Comparison of ENCODE assay signal across 8 mouse cellular contexts in the genomic region with DNA sequence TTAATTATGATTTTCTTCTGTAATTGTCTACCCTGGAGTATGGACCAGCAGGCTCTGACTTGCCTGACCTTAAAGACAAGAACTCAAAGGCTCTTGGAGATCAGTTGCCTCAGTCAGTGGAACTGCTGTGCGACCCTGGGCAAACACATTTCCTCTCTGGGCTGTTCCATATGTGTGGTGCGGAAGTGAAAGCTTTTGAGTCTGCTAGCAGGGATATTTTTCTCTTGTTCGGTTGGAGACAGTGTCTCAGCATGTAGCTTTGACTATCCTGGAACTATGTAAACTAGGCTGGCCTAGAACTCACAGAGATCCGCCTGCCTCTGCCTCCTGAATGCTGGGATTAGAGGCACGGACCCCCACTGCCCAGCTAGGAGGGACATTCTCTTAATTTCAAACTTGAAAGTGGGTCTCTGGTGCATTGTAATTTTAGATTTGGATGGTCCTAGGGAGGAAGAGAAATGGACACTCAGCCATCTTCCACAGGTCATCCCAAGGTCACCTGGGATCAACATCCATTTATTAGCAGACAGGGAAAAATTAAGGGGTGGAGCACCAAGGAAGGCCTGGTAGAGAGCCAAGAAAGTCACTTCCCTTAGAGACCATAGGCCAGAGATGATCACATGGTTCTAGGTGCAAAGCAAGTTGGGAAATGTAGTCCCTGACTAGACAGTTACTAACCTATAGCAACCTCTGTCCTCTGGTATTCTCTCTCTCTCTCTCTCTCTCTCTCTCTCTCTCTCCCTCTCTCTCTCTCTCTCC.
DNase-seq lines count a peak whose midpoint lies in the region; ATAC-seq lines count a peak whose summit lies in the region.

No protein-coding gene starts in this region.

- no peak overlapping the region for H3K4me3 ChIP-seq in limb, embryonic 11.5 days (ENCODE audit: low read depth, low read length)
- no peak overlapping the region for H3K4me3 ChIP-seq in neural tube, embryonic 14.5 days (ENCODE audit: low read depth, low read length)

- H3K9me3 ChIP-seq in limb, embryonic 11.5 days (ENCODE audit: control insufficient read depth, low read length): no peaks in the 10 kb centered on the region
- H3K9me3 ChIP-seq in neural tube, embryonic 14.5 days (ENCODE audit: control insufficient read depth, low read length): no peaks in the 10 kb centered on the region

- no peak overlapping the region for H3K4me2 ChIP-seq in limb, embryonic 11.5 days (ENCODE audit: low read depth, severe bottlenecking)
- no peak overlapping the region for H3K4me2 ChIP-seq in neural tube, embryonic 14.5 days (ENCODE audit: low read depth, low read length)

- H3K27ac ChIP-seq in limb, embryonic 11.5 days (replicated peaks; ENCODE audit: low read depth, low read length): no peak overlapping the region
- no peak overlapping the region for H3K27ac ChIP-seq in neural tube, embryonic 14.5 days (ENCODE audit: low read depth, low read length)

- no peaks in the 10 kb centered on the region for H3K36me3 ChIP-seq in limb, embryonic 11.5 days (ENCODE audit: control insufficient read depth, insufficient read depth, low read length)
- H3K36me3 ChIP-seq in neural tube, embryonic 14.5 days (ENCODE audit: control insufficient read depth, insufficient read depth, low read length): no peaks in the 10 kb centered on the region

- no peak overlapping the region for H3K9ac ChIP-seq in limb, embryonic 11.5 days (ENCODE audit: low read length)
- no peak overlapping the region for H3K9ac ChIP-seq in neural tube, embryonic 14.5 days (replicated peaks; ENCODE audit: low read depth, low read length)

- ATAC-seq in limb, embryonic 11.5 days (ENCODE audit: insufficient number of reproducible peaks, low FRiP score, low TSS enrichment, low read depth): peak; percentile 46; the same call in 1 of the 2 replicates
- peak; percentile 82; the same call in 1 of the 2 replicates for ATAC-seq in neural tube, embryonic 14.5 days (ENCODE audit: low read depth)

- no peaks in the 10 kb centered on the region for H3K27me3 ChIP-seq in limb, embryonic 11.5 days (ENCODE audit: control insufficient read depth, insufficient read depth, low read length)
- no peaks in the 10 kb centered on the region for H3K27me3 ChIP-seq in neural tube, embryonic 14.5 days (ENCODE audit: control insufficient read depth, insufficient read depth, low read length)

- DNase-seq in gastrocnemius, adult 18-20 months (ENCODE audit: low spot score): peak; percentile 47
- DNase-seq in gastrocnemius, postnatal 25 days: no peak
- DNase-seq in ES-CJ7 (ENCODE audit: low read depth, low spot score): peak; percentile 52
- peak; percentile 36 to 50 for DNase-seq in heart, adult 9 months (ENCODE audit: low spot score in 2 of 2)
- DNase-seq in limb, embryonic 11.5 days (ENCODE audit: low spot score): no peak
- DNase-seq in urinary bladder, postnatal 25 days (ENCODE audit: low spot score): no peak
- DNase-seq in left cerebral cortex, adult 18-20 months (ENCODE audit: low spot score in 2 of 2): no peak

- WGBS in limb, embryonic 11.5 days: 90% methylated on average over 5 of the region's 5 CpGs
- 94% methylated on average over 5 of the region's 5 CpGs for WGBS in neural tube, embryonic 14.5 days

- H3K4me1 ChIP-seq in limb, embryonic 11.5 days (ENCODE audit: control insufficient read depth, insufficient read depth, low read length): no peaks in the 10 kb centered on the region
- no peaks in the 10 kb centered on the region for H3K4me1 ChIP-seq in neural tube, embryonic 14.5 days (ENCODE audit: control insufficient read depth, insufficient read depth, low read length)

Comparison
In these comparisons a context has a peak if more than half of its experiments do, and no peak if none do; other contexts are left out.
1. DNase-seq: peak in gastrocnemius, adult 18-20 months (single experiment), ES-CJ7 (single experiment) and heart, adult 9 months (2 of 2); none in gastrocnemius, postnatal 25 days (single experiment), limb, embryonic 11.5 days (single experiment), urinary bladder, postnatal 25 days (single experiment) and left cerebral cortex, adult 18-20 months (0 of 2).